ENCODE assay signal across 12 mouse cellular contexts in genomic region chrX:71149441-71150050, GRCm38 (mm10).
A peak's percentile ranks its signal among the peaks of the same experiment; 100 is the strongest.
DNase-seq lines count a peak whose midpoint lies in the region; ATAC-seq and TF ChIP-seq lines count a peak whose summit lies in the region.
"Had no signal": no experiment of that assay in that cellular context is flagged by ENCODE, and none has a peak within 500 bp of the region (broad histone marks: within the 10 kb centered on the region; RNA-seq: fewer than 3 reads in every experiment).

No protein-coding gene starts in this region.

- TF ChIP-seq POLR2A in bone marrow macrophage, adult 2 months (IDR thresholded peaks at IDR 0.05; ENCODE audit: borderline replicate concordance, low read depth, low read length): no peak

- no peaks in the 10 kb centered on the region for H3K36me3 ChIP-seq in intestine, embryonic 16.5 days (ENCODE audit: control insufficient read depth, insufficient read depth, low read length)
- no peaks in the 10 kb centered on the region for H3K36me3 ChIP-seq in intestine, postnatal 0 days (ENCODE audit: control insufficient read depth, insufficient read depth)
- H3K36me3 ChIP-seq in lung, postnatal 0 days (ENCODE audit: insufficient read depth, low read length): no peaks in the 10 kb centered on the region
- H3K36me3 ChIP-seq in hindbrain, embryonic 10.5 days: no peaks in the 10 kb centered on the region
- H3K36me3 ChIP-seq: embryonic facial prominence, embryonic 12.5 days had no signal

- TF ChIP-seq CTCF in intestine, postnatal 0 days (IDR thresholded peaks at IDR 0.05; ENCODE audit: low read depth): no peak
- TF ChIP-seq CTCF in bone marrow macrophage, adult 2 months (IDR thresholded peaks at IDR 0.05; ENCODE audit: low read depth, low read length): no peak
- TF ChIP-seq CTCF in lung, postnatal 0 days (IDR thresholded peaks at IDR 0.05): peak; percentile 30

- H3K27me3 ChIP-seq in intestine, embryonic 16.5 days (replicated peaks; ENCODE audit: control insufficient read depth, insufficient read depth, low read length): no peaks in the 10 kb centered on the region; the same call in 1 of the 2 replicates
- H3K27me3 ChIP-seq in intestine, postnatal 0 days (replicated peaks; ENCODE audit: control insufficient read depth, insufficient read depth, low read length): no peaks in the 10 kb centered on the region
- no peaks in the 10 kb centered on the region for H3K27me3 ChIP-seq in lung, postnatal 0 days (replicated peaks; ENCODE audit: insufficient read depth, low read length)
- peaks cover 2% of the 10 kb centered on the region; the same call in 1 of the 2 replicates for H3K27me3 ChIP-seq in hindbrain, embryonic 10.5 days (ENCODE audit: insufficient read depth, poor library complexity, severe bottlenecking)
- H3K27me3 ChIP-seq: CH12.LX; midbrain, embryonic 12.5 days had no signal

- no peaks in the 10 kb centered on the region for H3K9me3 ChIP-seq in intestine, embryonic 16.5 days (ENCODE audit: control insufficient read depth, low read length)
- H3K9me3 ChIP-seq in intestine, postnatal 0 days (ENCODE audit: control insufficient read depth): no peaks in the 10 kb centered on the region
- H3K9me3 ChIP-seq in lung, postnatal 0 days (ENCODE audit: low read length): no peaks in the 10 kb centered on the region
- no peaks in the 10 kb centered on the region for H3K9me3 ChIP-seq in hindbrain, embryonic 10.5 days
- H3K9me3 ChIP-seq: embryonic facial prominence, embryonic 12.5 days; midbrain, embryonic 12.5 days had no signal

- H3K9ac ChIP-seq in intestine, embryonic 16.5 days (ENCODE audit: low read depth, low read length): no peak overlapping the region
- H3K9ac ChIP-seq in intestine, postnatal 0 days (ENCODE audit: low read depth, low read length): no peak overlapping the region
- H3K9ac ChIP-seq in lung, postnatal 0 days (replicated peaks; ENCODE audit: low read depth): no peak overlapping the region
- H3K9ac ChIP-seq: embryonic facial prominence, embryonic 12.5 days; midbrain, embryonic 12.5 days had no signal

- no peak overlapping the region for H3K4me3 ChIP-seq in intestine, embryonic 16.5 days (ENCODE audit: low read length)
- no peak overlapping the region for H3K4me3 ChIP-seq in intestine, postnatal 0 days (ENCODE audit: low read depth, low read length)
- no peak overlapping the region for H3K4me3 ChIP-seq in bone marrow macrophage, adult 2 months (ENCODE audit: insufficient read depth, low read length)
- H3K4me3 ChIP-seq in lung, postnatal 0 days (ENCODE audit: low read depth, low read length): no peak overlapping the region
- no peak overlapping the region for H3K4me3 ChIP-seq in hindbrain, embryonic 10.5 days
- H3K4me3 ChIP-seq: embryonic facial prominence, embryonic 12.5 days; midbrain, embryonic 12.5 days had no signal

- peak; percentile 67 for TF ChIP-seq EP300 in lung, postnatal 0 days (IDR thresholded peaks at IDR 0.05)

- DNase-seq in lung, postnatal 0 days (ENCODE audit: low spot score): peak; percentile 32
- no peak for DNase-seq in hindbrain, embryonic 10.5 days (ENCODE audit: low spot score)
- DNase-seq in adrenal gland, adult (ENCODE audit: inconsistent age in 2 of 2, low spot score in 1 of 2): no peak
- DNase-seq: layer of hippocampus, adult 9-11 months had no signal

- H3K27ac ChIP-seq in intestine, embryonic 16.5 days (ENCODE audit: low read length): 0 out of 2 replicates have a peak overlapping the region, but pooled peaks have one; percentile 12
- H3K27ac ChIP-seq in intestine, postnatal 0 days (ENCODE audit: low read depth, low read length): no peak overlapping the region
- peak overlapping the region; percentile 87 for H3K27ac ChIP-seq in bone marrow macrophage, adult 2 months (ENCODE audit: insufficient read depth, low read depth, low read length)
- no peak overlapping the region for H3K27ac ChIP-seq in lung, postnatal 0 days (ENCODE audit: low read length)
- no peak overlapping the region for H3K27ac ChIP-seq in hindbrain, embryonic 10.5 days
- H3K27ac ChIP-seq: embryonic facial prominence, embryonic 12.5 days; kidney, postnatal 0 days; midbrain, embryonic 12.5 days had no signal

- H3K4me1 ChIP-seq in intestine, embryonic 16.5 days (ENCODE audit: control insufficient read depth, insufficient read depth, low read length): no peaks in the 10 kb centered on the region
- no peaks in the 10 kb centered on the region for H3K4me1 ChIP-seq in intestine, postnatal 0 days (replicated peaks; ENCODE audit: control insufficient read depth, insufficient read depth, low read length)
- peaks cover 27% of the 10 kb centered on the region for H3K4me1 ChIP-seq in bone marrow macrophage, adult 2 months (ENCODE audit: control insufficient read depth, insufficient read depth, low read length)
- H3K4me1 ChIP-seq in lung, postnatal 0 days (ENCODE audit: insufficient read depth, low read depth, low read length): no peaks in the 10 kb centered on the region
- H3K4me1 ChIP-seq in hindbrain, embryonic 10.5 days (replicated peaks): no peaks in the 10 kb centered on the region
- H3K4me1 ChIP-seq: embryonic facial prominence, embryonic 12.5 days; midbrain, embryonic 12.5 days had no signal

- ATAC-seq in intestine, embryonic 16.5 days: no peak
- no peak for ATAC-seq in intestine, postnatal 0 days
- 0 out of 2 replicates have a peak, but pooled peaks have one; percentile 33 for ATAC-seq in granulocyte monocyte progenitor cell, adult 5-6 weeks (replicated peaks; ENCODE audit: poor library complexity, severe bottlenecking)
- ATAC-seq in lung, postnatal 0 days: peak; percentile 67

- 42% methylated on average over 1 of the region's 1 CpGs for WGBS in intestine, embryonic 16.5 days
- WGBS in intestine, postnatal 0 days: 43% methylated on average over 1 of the region's 1 CpGs
- WGBS in lung, postnatal 0 days: 38% methylated on average over 1 of the region's 1 CpGs
- 23% methylated on average over 1 of the region's 1 CpGs for WGBS in hindbrain, embryonic 10.5 days

- H3K4me2 ChIP-seq in intestine, embryonic 16.5 days (ENCODE audit: low read depth, low read length): no peak overlapping the region
- no peak overlapping the region for H3K4me2 ChIP-seq in intestine, postnatal 0 days (replicated peaks; ENCODE audit: low read depth)
- H3K4me2 ChIP-seq in lung, postnatal 0 days (replicated peaks; ENCODE audit: low read depth, low read length): no peak overlapping the region
- H3K4me2 ChIP-seq: embryonic facial prominence, embryonic 12.5 days; midbrain, embryonic 12.5 days had no signal

Comparison
In these comparisons a context has a peak if more than half of its experiments do, and no peak if none do; other contexts are left out.
1. H3K27ac ChIP-seq: peak in intestine, embryonic 16.5 days (single experiment) and bone marrow macrophage, adult 2 months (single experiment); none in intestine, postnatal 0 days (single experiment), lung, postnatal 0 days (single experiment) and hindbrain, embryonic 10.5 days (single experiment).
2. ATAC-seq: peak in granulocyte monocyte progenitor cell, adult 5-6 weeks (single experiment) and lung, postnatal 0 days (single experiment); none in intestine, embryonic 16.5 days (single experiment) and intestine, postnatal 0 days (single experiment).